Mouse (Mus musculus): ENCODE data around the gene Srms. TPM values are rescaled to one million over a fixed set of nuclear protein-coding genes. Genes with fewer than 3 reads are reported as not detected.

The Srms gene
- polyA plus RNA-seq, 1 experiment = 0.91 TPM

- no peak for TF ChIP-seq CTCF (conservative IDR thresholded peaks at IDR 0.05; ENCODE audit: insufficient read depth, insufficient read length, low read depth, low read length)
- no peak for TF ChIP-seq POLR2A (IDR thresholded peaks at IDR 0.05; ENCODE audit: low read depth, low read length)
- DNase-seq = no peak
- 83% methylated on average over 1 of the region's 1 CpGs for WGBS
- H3K4me1 ChIP-seq (ENCODE audit: control insufficient read depth, insufficient read depth, low read length) = peaks cover 5% of the 10 kb centered on the region; the same call in 1 of the 2 replicates
- H3K4me3 ChIP-seq (ENCODE audit: insufficient read depth, low read depth, low read length) = no peak overlapping the region
- 0 out of 2 replicates have a peak overlapping the region, but pooled peaks have one; percentile 13 for H3K27ac ChIP-seq (ENCODE audit: insufficient read depth, low read depth, low read length)
- no peaks in the 10 kb centered on the region for H3K27me3 ChIP-seq (replicated peaks; ENCODE audit: control insufficient read depth, insufficient read depth, low read length)
- H3K36me3 ChIP-seq (ENCODE audit: control insufficient read depth, insufficient read depth, low read length) = no peaks in the 10 kb centered on the region
These were observed 23.7 kb downstream of the Srms start for GRCm38 (mm10) chr2:181189321-181189720.

- H3K4me1 ChIP-seq (ENCODE audit: control insufficient read depth, insufficient read depth, low read length) = peaks cover 5% of the 10 kb centered on the region; the same call in 1 of the 2 replicates
- H3K27ac ChIP-seq (ENCODE audit: insufficient read depth, low read depth, low read length) = peak overlapping the region; percentile 13
- H3K27me3 ChIP-seq (replicated peaks; ENCODE audit: control insufficient read depth, insufficient read depth, low read length) = no peaks in the 10 kb centered on the region
- 46% methylated on average over 2 of the region's 2 CpGs for WGBS
- peak; percentile 21 for DNase-seq
- no peak overlapping the region for H3K4me3 ChIP-seq (ENCODE audit: insufficient read depth, low read depth, low read length)
- TF ChIP-seq CTCF (conservative IDR thresholded peaks at IDR 0.05; ENCODE audit: insufficient read depth, insufficient read length, low read depth, low read length) (no peak), POLR2A (IDR thresholded peaks at IDR 0.05; ENCODE audit: low read depth, low read length) (no peak)
- no peaks in the 10 kb centered on the region for H3K36me3 ChIP-seq (ENCODE audit: control insufficient read depth, insufficient read depth, low read length)
These were observed 24.3 kb downstream of the Srms start for GRCm38 (mm10) chr2:181188681-181189080.

GRCm38 (mm10) chr2:181187121-181188000 lies 25.6 kb downstream of the Srms start, which contains the start of gene Ppdpf:
Ppdpf (plus strand) TSS chr2:181187247.
- peaks cover 5% of the 10 kb centered on the region; the same call in 1 of the 2 replicates for H3K4me1 ChIP-seq (ENCODE audit: control insufficient read depth, insufficient read depth, low read length)
- DNase-seq = peak; percentile 98
- WGBS = under 1% methylated on average over 64 of the region's 64 CpGs
- no peaks in the 10 kb centered on the region for H3K27me3 ChIP-seq (replicated peaks; ENCODE audit: control insufficient read depth, insufficient read depth, low read length)
- TF ChIP-seq CTCF (conservative IDR thresholded peaks at IDR 0.05; ENCODE audit: insufficient read depth, insufficient read length, low read depth, low read length) (0 out of 2 replicates have a peak, but pooled peaks have one; percentile 17), POLR2A (IDR thresholded peaks at IDR 0.05; ENCODE audit: low read depth, low read length) (peak; percentile 63)
- no peaks in the 10 kb centered on the region for H3K36me3 ChIP-seq (ENCODE audit: control insufficient read depth, insufficient read depth, low read length)
- H3K4me3 ChIP-seq (ENCODE audit: insufficient read depth, low read depth, low read length) = peak within 1 kb of the TSS; percentile 84
- peak within 1 kb of the TSS; percentile 96 for H3K27ac ChIP-seq (ENCODE audit: insufficient read depth, low read depth, low read length)

GRCm38 (mm10) chr2:181186635-181187034 lies 26.4 kb downstream of the Srms start:
- H3K27me3 ChIP-seq (replicated peaks; ENCODE audit: control insufficient read depth, insufficient read depth, low read length) = no peaks in the 10 kb centered on the region
- peaks cover 5% of the 10 kb centered on the region; the same call in 1 of the 2 replicates for H3K4me1 ChIP-seq (ENCODE audit: control insufficient read depth, insufficient read depth, low read length)
- peak; percentile 99 for TF ChIP-seq CTCF (conservative IDR thresholded peaks at IDR 0.05; ENCODE audit: insufficient read depth, insufficient read length, low read depth, low read length)
- TF ChIP-seq POLR2A (IDR thresholded peaks at IDR 0.05; ENCODE audit: low read depth, low read length) = no peak
- DNase-seq = peak; percentile 93
- no peaks in the 10 kb centered on the region for H3K36me3 ChIP-seq (ENCODE audit: control insufficient read depth, insufficient read depth, low read length)
- H3K4me3 ChIP-seq (ENCODE audit: insufficient read depth, low read depth, low read length) = peak overlapping the region; percentile 84
- H3K27ac ChIP-seq (ENCODE audit: insufficient read depth, low read depth, low read length) = peak overlapping the region; percentile 96
- WGBS = under 1% methylated on average over 14 of the region's 14 CpGs

GRCm38 (mm10) chr2:181180898-181181297 lies 32.1 kb downstream of the Srms start:
- WGBS = 61% methylated on average over 6 of the region's 6 CpGs
- no peak overlapping the region for H3K4me3 ChIP-seq (ENCODE audit: insufficient read depth, low read depth, low read length)
- no peak for DNase-seq
- no peak overlapping the region for H3K27ac ChIP-seq (ENCODE audit: insufficient read depth, low read depth, low read length)
- no peaks in the 10 kb centered on the region for H3K36me3 ChIP-seq (ENCODE audit: control insufficient read depth, insufficient read depth, low read length)
- no peak for TF ChIP-seq CTCF (conservative IDR thresholded peaks at IDR 0.05; ENCODE audit: insufficient read depth, insufficient read length, low read depth, low read length)
- no peak for TF ChIP-seq POLR2A (IDR thresholded peaks at IDR 0.05; ENCODE audit: low read depth, low read length)
- H3K27me3 ChIP-seq (replicated peaks; ENCODE audit: control insufficient read depth, insufficient read depth, low read length) = no peaks in the 10 kb centered on the region
- H3K4me1 ChIP-seq (ENCODE audit: control insufficient read depth, insufficient read depth, low read length) = no peaks in the 10 kb centered on the region

GRCm38 (mm10) chr2:181178471-181178870 lies 34.5 kb downstream of the Srms start:
- TF ChIP-seq CTCF (conservative IDR thresholded peaks at IDR 0.05; ENCODE audit: insufficient read depth, insufficient read length, low read depth, low read length) = no peak
- no peak for TF ChIP-seq POLR2A (IDR thresholded peaks at IDR 0.05; ENCODE audit: low read depth, low read length)
- DNase-seq = no peak
- 84% methylated on average over 5 of the region's 5 CpGs for WGBS
- Histone ChIP-seq H3K4me3 (ENCODE audit: insufficient read depth, low read depth, low read length) (no peak overlapping the region), H3K36me3 (ENCODE audit: control insufficient read depth, insufficient read depth, low read length) (no peaks in the 10 kb centered on the region), H3K27ac (ENCODE audit: insufficient read depth, low read depth, low read length) (no peak overlapping the region), H3K4me1 (ENCODE audit: control insufficient read depth, insufficient read depth, low read length) (no peaks in the 10 kb centered on the region), H3K27me3 (replicated peaks; ENCODE audit: control insufficient read depth, insufficient read depth, low read length) (no peaks in the 10 kb centered on the region)

- no peak for DNase-seq
- Histone ChIP-seq H3K4me1 (ENCODE audit: control insufficient read depth, insufficient read depth, low read length) (no peaks in the 10 kb centered on the region), H3K4me3 (ENCODE audit: insufficient read depth, low read depth, low read length) (no peak overlapping the region), H3K27ac (ENCODE audit: insufficient read depth, low read depth, low read length) (no peak overlapping the region), H3K36me3 (ENCODE audit: control insufficient read depth, insufficient read depth, low read length) (no peaks in the 10 kb centered on the region), H3K27me3 (replicated peaks; ENCODE audit: control insufficient read depth, insufficient read depth, low read length) (no peaks in the 10 kb centered on the region)
- 75% methylated on average over 3 of the region's 3 CpGs for WGBS
- TF ChIP-seq CTCF (conservative IDR thresholded peaks at IDR 0.05; ENCODE audit: insufficient read depth, insufficient read length, low read depth, low read length) = no peak
- TF ChIP-seq POLR2A (IDR thresholded peaks at IDR 0.05; ENCODE audit: low read depth, low read length) = no peak
These were observed 35.0 kb downstream of the Srms start for GRCm38 (mm10) chr2:181178015-181178414.
